In genomic region chr6:118724388-118724787, GRCm38 (mm10) we compare ENCODE assay signal across 23 mouse cellular contexts.
DNase-seq lines count a peak whose midpoint lies in the region; ATAC-seq and TF ChIP-seq lines count a peak whose summit lies in the region.
"Had no signal": no experiment of that assay in that cellular context is flagged by ENCODE, and none has a peak within 500 bp of the region (broad histone marks: within the 10 kb centered on the region; RNA-seq: fewer than 3 reads in every experiment).

No protein-coding gene starts in this region.

- no peaks in the 10 kb centered on the region for H3K9me3 ChIP-seq in forebrain, postnatal 0 days (ENCODE audit: low read length)
- H3K9me3 ChIP-seq in forebrain, embryonic 14.5 days (replicated peaks; ENCODE audit: control insufficient read depth, low read length) = no peaks in the 10 kb centered on the region
- H3K9me3 ChIP-seq in hindbrain, embryonic 15.5 days = no peaks in the 10 kb centered on the region
- no peaks in the 10 kb centered on the region for H3K9me3 ChIP-seq in hindbrain, embryonic 12.5 days (replicated peaks)
- H3K9me3 ChIP-seq: embryonic facial prominence, embryonic 10.5 days; embryonic facial prominence, embryonic 13.5 days; heart, embryonic 10.5 days; intestine, embryonic 15.5 days; kidney, embryonic 15.5 days had no signal

- H3K9ac ChIP-seq in forebrain, postnatal 0 days = no peak overlapping the region
- no peak overlapping the region for H3K9ac ChIP-seq in forebrain, embryonic 14.5 days (ENCODE audit: low read length)
- no peak overlapping the region for H3K9ac ChIP-seq in hindbrain, embryonic 15.5 days
- no peak overlapping the region for H3K9ac ChIP-seq in hindbrain, embryonic 12.5 days
- H3K9ac ChIP-seq: embryonic facial prominence, embryonic 13.5 days; heart, embryonic 13.5 days; intestine, embryonic 15.5 days; kidney, embryonic 15.5 days had no signal

- H3K36me3 ChIP-seq in forebrain, postnatal 0 days (ENCODE audit: insufficient read depth) = peaks cover 4% of the 10 kb centered on the region; the same call in 1 of the 2 replicates
- no peaks in the 10 kb centered on the region for H3K36me3 ChIP-seq in forebrain, embryonic 14.5 days (ENCODE audit: control insufficient read depth, insufficient read depth, low read length)
- H3K36me3 ChIP-seq in hindbrain, embryonic 15.5 days = 0 out of 2 replicates have a peak, but pooled peaks cover 3% of the 10 kb centered on the region
- no peaks in the 10 kb centered on the region for H3K36me3 ChIP-seq in hindbrain, embryonic 12.5 days
- H3K36me3 ChIP-seq: intestine, embryonic 15.5 days had no signal

- H3K27ac ChIP-seq in cerebellum, adult 2 months (ENCODE audit: insufficient read depth, low read length) = peak overlapping the region; percentile 70
- H3K27ac ChIP-seq in forebrain, postnatal 0 days (ENCODE audit: low read depth, low read length) = 0 out of 2 replicates have a peak overlapping the region, but pooled peaks have one; percentile 36
- H3K27ac ChIP-seq in forebrain, embryonic 14.5 days (ENCODE audit: low read depth, low read length) = no peak overlapping the region
- H3K27ac ChIP-seq in hindbrain, embryonic 15.5 days (replicated peaks) = peak overlapping the region; percentile 36; the same call in 1 of the 2 replicates
- H3K27ac ChIP-seq in hindbrain, embryonic 12.5 days = no peak overlapping the region
- H3K27ac ChIP-seq: embryonic facial prominence, embryonic 10.5 days; embryonic facial prominence, embryonic 13.5 days; heart, adult 2 months; heart, embryonic 10.5 days; heart, embryonic 13.5 days; intestine, embryonic 15.5 days; kidney, embryonic 15.5 days had no signal

- no peak for DNase-seq in cerebellum, adult 2 months
- DNase-seq in cerebellum, adult 11 months = no peak
- DNase-seq in forebrain, postnatal 0 days = no peak
- DNase-seq in forebrain, embryonic 14.5 days (ENCODE audit: low spot score) = no peak
- DNase-seq: adrenal gland, postnatal 10 days; adrenal gland, postnatal 36 days; embryo, embryonic 11 days; gastrocnemius, postnatal 10 days; gastrocnemius, postnatal 36 days; heart, adult 2 months; heart, postnatal 14 days; heart, postnatal 4 days; kidney, adult 11 months; kidney, adult 8-10 months had no signal

- WGBS in cerebellum, adult 2 months = 30% methylated on average over 6 of the region's 6 CpGs
- WGBS in forebrain, postnatal 0 days = 65% methylated on average over 6 of the region's 6 CpGs
- 82% methylated on average over 6 of the region's 6 CpGs for WGBS in forebrain, embryonic 14.5 days
- 76% methylated on average over 6 of the region's 6 CpGs for WGBS in hindbrain, embryonic 15.5 days
- WGBS in hindbrain, embryonic 12.5 days = 77% methylated on average over 6 of the region's 6 CpGs

- H3K4me2 ChIP-seq in forebrain, postnatal 0 days (ENCODE audit: low read depth) = no peak overlapping the region
- H3K4me2 ChIP-seq in forebrain, embryonic 14.5 days (ENCODE audit: low read length) = no peak overlapping the region
- no peak overlapping the region for H3K4me2 ChIP-seq in hindbrain, embryonic 15.5 days
- H3K4me2 ChIP-seq in hindbrain, embryonic 12.5 days (replicated peaks) = no peak overlapping the region
- H3K4me2 ChIP-seq: embryonic facial prominence, embryonic 13.5 days; heart, embryonic 13.5 days; intestine, embryonic 15.5 days; kidney, embryonic 15.5 days had no signal

- H3K27me3 ChIP-seq in cerebellum, adult 2 months (ENCODE audit: control insufficient read depth, insufficient read depth, low read length) = no peaks in the 10 kb centered on the region
- H3K27me3 ChIP-seq in forebrain, postnatal 0 days (ENCODE audit: insufficient read depth, low read length) = no peaks in the 10 kb centered on the region
- H3K27me3 ChIP-seq in forebrain, embryonic 14.5 days (replicated peaks; ENCODE audit: control insufficient read depth, insufficient read depth, low read length) = no peaks in the 10 kb centered on the region
- no peaks in the 10 kb centered on the region for H3K27me3 ChIP-seq in hindbrain, embryonic 15.5 days
- H3K27me3 ChIP-seq in hindbrain, embryonic 12.5 days = no peaks in the 10 kb centered on the region
- H3K27me3 ChIP-seq: embryonic facial prominence, embryonic 13.5 days; heart, embryonic 13.5 days; intestine, embryonic 15.5 days; kidney, embryonic 15.5 days had no signal

- no peak for TF ChIP-seq CTCF in cerebellum, adult 2 months (IDR thresholded peaks at IDR 0.05; ENCODE audit: borderline replicate concordance, insufficient read depth, low read depth, low read length)
- no peak for TF ChIP-seq CTCF in forebrain, postnatal 0 days (IDR thresholded peaks at IDR 0.05; ENCODE audit: low read depth)

- H3K4me3 ChIP-seq in cerebellum, adult 2 months (replicated peaks; ENCODE audit: insufficient read depth, low read depth, low read length) = no peak overlapping the region
- no peak overlapping the region for H3K4me3 ChIP-seq in forebrain, postnatal 0 days (ENCODE audit: low read depth, low read length)
- no peak overlapping the region for H3K4me3 ChIP-seq in forebrain, embryonic 14.5 days (ENCODE audit: low read depth, low read length)
- H3K4me3 ChIP-seq in hindbrain, embryonic 15.5 days = no peak overlapping the region
- H3K4me3 ChIP-seq in hindbrain, embryonic 12.5 days = no peak overlapping the region
- H3K4me3 ChIP-seq: embryonic facial prominence, embryonic 10.5 days; embryonic facial prominence, embryonic 13.5 days; erythroblast, embryonic 14.5 days; heart, adult 2 months; heart, embryonic 10.5 days; heart, embryonic 13.5 days; intestine, embryonic 15.5 days; kidney, embryonic 15.5 days had no signal

- ATAC-seq in forebrain, postnatal 0 days = peak; percentile 32; the same call in 1 of the 2 replicates
- no peak for ATAC-seq in forebrain, embryonic 14.5 days
- ATAC-seq in hindbrain, embryonic 15.5 days (ENCODE audit: low FRiP score, low read depth) = no peak
- no peak for ATAC-seq in hindbrain, embryonic 12.5 days (ENCODE audit: low FRiP score)
- ATAC-seq: intestine, embryonic 15.5 days had no signal

- H3K4me1 ChIP-seq in cerebellum, adult 2 months (ENCODE audit: control insufficient read depth, insufficient read depth, low read length) = peaks cover 44% of the 10 kb centered on the region
- H3K4me1 ChIP-seq in forebrain, postnatal 0 days (ENCODE audit: insufficient read depth) = no peaks in the 10 kb centered on the region
- H3K4me1 ChIP-seq in forebrain, embryonic 14.5 days (ENCODE audit: control insufficient read depth, insufficient read depth, low read length) = peaks cover 8% of the 10 kb centered on the region
- peaks cover 25% of the 10 kb centered on the region for H3K4me1 ChIP-seq in hindbrain, embryonic 15.5 days (replicated peaks)
- 0 out of 2 replicates have a peak, but pooled peaks cover 10% of the 10 kb centered on the region for H3K4me1 ChIP-seq in hindbrain, embryonic 12.5 days
- H3K4me1 ChIP-seq: embryonic facial prominence, embryonic 10.5 days; embryonic facial prominence, embryonic 13.5 days; intestine, embryonic 15.5 days had no signal

- TF ChIP-seq POLR2A in cerebellum, adult 2 months (IDR thresholded peaks at IDR 0.05; ENCODE audit: borderline replicate concordance, insufficient read depth, low read length) = no peak

Comparison
In these comparisons a context has a peak if more than half of its experiments do, and no peak if none do; other contexts are left out.
1. H3K27ac ChIP-seq: peak in cerebellum, adult 2 months (single experiment), forebrain, postnatal 0 days (single experiment) and hindbrain, embryonic 15.5 days (single experiment); none in forebrain, embryonic 14.5 days (single experiment) and hindbrain, embryonic 12.5 days (single experiment).